Mouse (Mus musculus) stomach, embryonic 15.5 days (tissue): Measurements from ENCODE around the gene B3galt5. TPM values are rescaled to one million over a fixed set of nuclear protein-coding genes. Genes with fewer than 3 reads are reported as not detected.

Experiments used
- ATAC-seq: fragments of 200-750 bp; cut with Nextera tagmentation; 2 replicates; pipeline ENCODE4 v1.8.0; 2017; ENCODE audit warnings: low read depth, moderate number of reproducible peaks, moderate TSS enrichment; ENCODE audit not compliant: insufficient read depth, low FRiP score
- H3K27ac ChIP-seq: fragments of 300-500 bp; sonication (generic); 2 replicates; pipeline ENCODE4 v1.5.1; 2015; ENCODE audit warnings: mild to moderate bottlenecking, inconsistent platforms
- H3K27me3 ChIP-seq: fragments of 300-500 bp; sonication (generic); replicated peaks from 2 replicates; pipeline ENCODE4 v1.6.1; 2015; ENCODE audit warnings: inconsistent platforms
- H3K36me3 ChIP-seq: fragments of 300-500 bp; sonication (generic); 2 replicates; pipeline ENCODE4 v1.6.1; 2015; ENCODE audit warnings: inconsistent platforms
- H3K4me1 ChIP-seq: fragments of 300-500 bp; sonication (generic); 2 replicates; pipeline ENCODE4 v1.6.1; 2015; ENCODE audit warnings: inconsistent platforms
- H3K4me2 ChIP-seq: fragments of 300-500 bp; sonication (generic); 2 replicates; pipeline ENCODE4 v1.6.1; 2015; ENCODE audit warnings: mild to moderate bottlenecking, inconsistent platforms
- H3K4me3 ChIP-seq: fragments of 300-500 bp; sonication (generic); replicated peaks from 2 replicates; pipeline ENCODE4 v1.5.1; 2015; ENCODE audit warnings: inconsistent platforms
- H3K9ac ChIP-seq: fragments of 300-500 bp; sonication (generic); 2 replicates; pipeline ENCODE4 v1.6.1; 2015; ENCODE audit warnings: inconsistent platforms
- H3K9me3 ChIP-seq: fragments of 300-500 bp; sonication (generic); 2 replicates; pipeline ENCODE4 v1.6.1; 2016; ENCODE audit warnings: inconsistent platforms
- WGBS: fragments of 180-500 bp; shearing (Covaris S2); methylation state at CpG from one replicate; pipeline ENCODE4 v1.1.7; 2015; 5-methylcytosine and 5-hydroxymethylcytosine counted together
- polyA plus RNA-seq: library from polyadenylated mRNA; unstranded; fragments of >200 nt; fragmentation: Nextera tagmentation; extraction: Ambion mirVana; gene quantifications from 2 replicates; pipeline ENCODE4 v1.2.1, GENCODE M21; 2015

B3galt5 gene
- polyA plus RNA-seq, 1 experiment from 2014 or later, result 0.48 TPM

DNA sequence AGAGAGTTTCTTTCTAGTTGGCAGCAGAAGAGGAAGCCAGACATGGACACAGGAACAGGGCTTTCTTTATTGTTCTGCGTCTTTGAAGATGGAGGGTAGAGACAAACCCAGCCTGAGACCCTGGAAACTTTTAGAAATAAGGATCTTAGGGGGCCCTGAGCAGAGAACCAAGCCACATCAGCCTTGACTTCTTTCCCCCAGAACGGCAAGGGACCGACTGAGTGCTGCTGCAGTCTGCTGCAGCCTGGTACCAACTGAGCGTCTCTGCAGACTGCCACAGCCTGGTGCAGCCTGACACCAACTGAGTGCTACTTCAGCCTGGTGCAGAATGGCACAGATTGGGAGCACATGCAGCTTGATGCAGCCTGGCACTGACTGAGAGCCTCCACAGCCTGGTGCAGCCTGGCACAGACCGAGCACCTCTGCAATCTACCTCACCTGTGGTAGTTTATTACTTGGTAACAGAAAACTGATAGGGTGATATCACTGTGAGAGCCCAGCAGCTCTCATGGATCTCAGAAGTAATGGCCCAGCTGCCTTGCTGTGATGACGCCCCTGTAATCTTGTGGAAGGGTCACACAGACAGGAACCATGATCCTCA is 117.8 kb downstream of the B3galt5 start:
- no peak for ATAC-seq
- Histone ChIP-seq H3K27ac (no peak overlapping the region), H3K9ac (no peak overlapping the region), H3K36me3 (no peaks in the 10 kb centered on the region), H3K27me3 (no peaks in the 10 kb centered on the region), H3K4me3 (no peak overlapping the region), H3K4me1 (no peaks in the 10 kb centered on the region), H3K9me3 (no peaks in the 10 kb centered on the region), H3K4me2 (no peak overlapping the region)
- WGBS, result 71% methylated on average over 6 of the region's 6 CpGs

GRCm38 (mm10) chr16:96353996-96354395 is 118.4 kb downstream of the B3galt5 start:
- Histone ChIP-seq H3K27me3 (no peaks in the 10 kb centered on the region), H3K9ac (no peak overlapping the region), H3K9me3 (no peaks in the 10 kb centered on the region), H3K36me3 (no peaks in the 10 kb centered on the region), H3K4me1 (no peaks in the 10 kb centered on the region), H3K27ac (no peak overlapping the region), H3K4me3 (no peak overlapping the region), H3K4me2 (no peak overlapping the region)
- ATAC-seq, result no peak
- WGBS, result 38% methylated on average over 6 of the region's 6 CpGs

DNA sequence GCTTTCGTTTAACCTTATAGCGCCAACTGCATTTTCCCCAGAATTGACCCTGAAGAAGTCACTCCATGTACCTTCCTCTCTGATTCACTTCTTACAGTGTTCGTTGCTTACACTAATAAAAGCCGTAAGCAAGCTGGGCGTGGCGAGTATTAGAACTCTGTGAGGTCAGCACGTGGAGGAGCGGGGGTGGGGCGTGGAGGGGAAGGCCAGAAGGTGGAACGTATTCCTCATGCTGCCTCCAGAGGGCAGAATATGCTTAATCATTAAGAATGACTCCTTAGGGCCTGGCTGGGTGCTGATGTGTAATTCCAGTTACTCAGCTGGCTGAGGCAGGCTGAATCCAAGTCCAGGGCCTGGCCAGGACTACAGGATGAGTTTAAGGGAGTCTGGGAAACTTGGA is 122.3 kb downstream of the B3galt5 start:
- Histone ChIP-seq H3K9me3 (no peaks in the 10 kb centered on the region), H3K9ac (no peak overlapping the region), H3K4me1 (no peaks in the 10 kb centered on the region), H3K27me3 (no peaks in the 10 kb centered on the region), H3K4me2 (peak overlapping the region; percentile 48), H3K36me3 (no peaks in the 10 kb centered on the region), H3K4me3 (peak overlapping the region; percentile 31), H3K27ac (no peak overlapping the region)
- WGBS, result 12% methylated on average over 10 of the region's 10 CpGs
- ATAC-seq, result peak; percentile 41; the same call in 1 of the 2 replicates

DNA sequence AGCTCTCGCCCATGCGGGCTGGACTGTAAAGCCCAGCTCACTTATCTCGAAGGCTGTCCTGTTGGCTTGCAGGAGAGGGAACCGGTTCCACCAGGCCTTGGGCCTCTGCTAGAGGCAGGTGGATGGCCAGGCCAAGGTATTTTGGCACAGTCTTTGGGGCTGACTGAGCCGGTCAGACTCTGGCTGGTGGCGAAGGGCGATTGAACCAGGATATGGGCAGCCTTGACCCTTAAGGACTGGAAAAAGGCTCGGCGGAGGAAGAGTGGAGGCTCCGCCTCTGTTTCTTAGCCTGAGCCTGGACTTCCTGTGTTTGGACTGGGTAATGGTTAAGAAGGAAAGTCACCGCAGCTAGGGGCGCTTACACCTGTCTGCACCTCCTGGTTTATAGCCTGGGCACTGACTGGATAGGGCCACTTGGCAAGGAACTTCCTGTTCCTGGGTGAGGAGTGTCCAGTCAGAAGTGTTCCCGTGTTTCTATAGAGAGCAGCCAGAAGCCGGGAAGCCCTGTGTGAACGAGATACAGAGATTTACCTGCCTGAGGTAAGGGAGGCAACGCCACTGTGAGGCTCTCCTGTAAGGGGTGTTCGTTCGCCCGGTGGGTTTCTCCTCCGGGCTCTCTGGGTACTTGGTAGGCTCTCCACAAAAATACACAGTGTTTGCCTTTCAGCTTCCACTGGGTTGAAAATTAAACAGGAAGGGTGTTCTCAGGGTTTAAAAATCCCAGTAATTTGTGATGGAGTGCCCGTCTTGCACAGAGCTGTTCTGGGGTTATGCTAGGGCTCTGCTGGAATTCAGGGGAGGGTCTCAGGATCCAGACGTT is 125.9 kb downstream of the B3galt5 start:
- WGBS, result 48% methylated on average over 22 of the region's 22 CpGs
- Histone ChIP-seq H3K4me1 (no peaks in the 10 kb centered on the region), H3K27me3 (no peaks in the 10 kb centered on the region), H3K4me3 (peak overlapping the region; percentile 35), H3K36me3 (no peaks in the 10 kb centered on the region), H3K4me2 (peak overlapping the region; percentile 38), H3K27ac (peak overlapping the region; percentile 87), H3K9ac (no peak overlapping the region), H3K9me3 (no peaks in the 10 kb centered on the region)
- peak; percentile 90 for ATAC-seq

- H3K4me2 ChIP-seq, result peak overlapping the region; percentile 38; the same call in 1 of the 2 replicates
- no peaks in the 10 kb centered on the region for H3K4me1 ChIP-seq
- H3K36me3 ChIP-seq, result no peaks in the 10 kb centered on the region
- H3K27ac ChIP-seq, result no peak overlapping the region
- no peak for ATAC-seq
- WGBS, result 33% methylated on average over 4 of the region's 4 CpGs
- no peak overlapping the region for H3K9ac ChIP-seq
- H3K9me3 ChIP-seq, result no peaks in the 10 kb centered on the region
- H3K4me3 ChIP-seq, result no peak overlapping the region
- H3K27me3 ChIP-seq, result no peaks in the 10 kb centered on the region
Measured at GRCm38 (mm10) chr16:96362873-96363272, 127.3 kb downstream of the B3galt5 start.

DNA sequence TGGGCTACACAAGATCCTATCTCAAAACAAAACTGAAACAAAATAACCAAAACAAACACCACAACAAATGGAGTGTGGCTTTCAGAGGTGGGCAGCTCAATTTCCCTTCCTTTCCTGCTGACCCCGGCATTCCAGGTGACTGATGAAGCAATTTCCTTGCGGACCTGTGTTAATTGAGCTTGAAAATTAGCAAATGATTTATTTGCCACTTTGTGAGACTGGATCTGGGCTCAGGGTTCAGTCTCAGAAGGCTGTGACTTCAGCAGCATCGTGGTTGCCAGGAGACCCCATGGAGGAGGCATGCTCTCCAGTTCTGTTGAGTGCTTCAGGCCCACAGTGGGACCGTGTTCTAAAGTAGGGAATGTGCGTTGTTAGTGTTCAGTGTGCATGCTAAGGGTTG is 127.7 kb downstream of the B3galt5 start:
- H3K4me1 ChIP-seq, result no peaks in the 10 kb centered on the region
- H3K9me3 ChIP-seq, result no peaks in the 10 kb centered on the region
- no peak overlapping the region for H3K9ac ChIP-seq
- H3K4me3 ChIP-seq, result no peak overlapping the region
- ATAC-seq, result no peak
- WGBS, result 60% methylated on average over 5 of the region's 5 CpGs
- 0 out of 2 replicates have a peak overlapping the region, but pooled peaks have one; percentile 38 for H3K4me2 ChIP-seq
- H3K36me3 ChIP-seq, result no peaks in the 10 kb centered on the region
- H3K27ac ChIP-seq, result no peak overlapping the region
- no peaks in the 10 kb centered on the region for H3K27me3 ChIP-seq

- no peaks in the 10 kb centered on the region for H3K4me1 ChIP-seq
- WGBS, result 90% methylated on average over 11 of the region's 11 CpGs
- no peak overlapping the region for H3K4me2 ChIP-seq
- no peak overlapping the region for H3K9ac ChIP-seq
- H3K27ac ChIP-seq, result no peak overlapping the region
- ATAC-seq, result no peak
- H3K27me3 ChIP-seq, result no peaks in the 10 kb centered on the region
- H3K4me3 ChIP-seq, result no peak overlapping the region
- no peaks in the 10 kb centered on the region for H3K9me3 ChIP-seq
- H3K36me3 ChIP-seq, result no peaks in the 10 kb centered on the region
Measured at GRCm38 (mm10) chr16:96364870-96365269, 129.3 kb downstream of the B3galt5 start.

Other genes with a start within 250 kb of the B3galt5 start
- 89.1 and 94.8 TPM in 2 replicates for gene Psmg1, start 244.8 kb upstream of the B3galt5 start, polyA plus RNA-seq
- gene Brwd1, start 153.3 kb upstream of the B3galt5 start, polyA plus RNA-seq, result 75.2 and 76.2 TPM in 2 replicates
- 476 and 575 TPM in 2 replicates for gene Hmgn1, start 108.1 kb upstream of the B3galt5 start, polyA plus RNA-seq
- gene Wrb, start 90.4 kb upstream of the B3galt5 start, polyA plus RNA-seq, result 60.0 and 65.5 TPM in 2 replicates
- gene Lca5l, start 43.5 kb upstream of the B3galt5 start, polyA plus RNA-seq, result 1.4 and 1.5 TPM in 2 replicates
- gene Sh3bgr, start 35.4 kb upstream of the B3galt5 start, polyA plus RNA-seq, result 29.2 and 35.6 TPM in 2 replicates
- gene Itgb2l, start 207.8 kb downstream of the B3galt5 start, polyA plus RNA-seq, result 1.2 TPM in 2 replicates
- 40.5 and 41.0 TPM in 2 replicates for gene Pcp4, start 231.8 kb downstream of the B3galt5 start, polyA plus RNA-seq